Mouse (Mus musculus): ENCODE data around the gene Dennd4a. TPM values are rescaled to one million over a fixed set of nuclear protein-coding genes. Genes with fewer than 3 reads are reported as not detected.
"Not testable (repeated sequence)": the region's sequence is repeated elsewhere in the genome, so short reads cannot be mapped to it uniquely, and the experiment has no call there.

The Dennd4a gene
- total and polyA plus RNA-seq, 3 experiments, result 17.6 to 417 (median 81.3) TPM

GRCm38 (mm10) chr9:64814273-64814672 is 3.1 kb downstream of the Dennd4a start:
- H3K36me3 ChIP-seq (replicated peaks), result peaks cover 23% of the 10 kb centered on the region
- DNase-seq (ENCODE audit: low spot score) (no peak), ATAC-seq (ENCODE audit: extremely low read depth, insufficient number of reproducible peaks, low FRiP score, poor library complexity, severe bottlenecking) (no peak)
- no peaks in the 10 kb centered on the region for H3K9me3 ChIP-seq (replicated peaks)
- TF ChIP-seq CTCF (IDR thresholded peaks at IDR 0.05; ENCODE audit: low read depth, low read length), result no peak
- no peak for TF ChIP-seq GATA1 (IDR thresholded peaks at IDR 0.05; ENCODE audit: borderline replicate concordance, low read length)
- TF ChIP-seq GATA2 (IDR thresholded peaks at IDR 0.05; ENCODE audit: borderline replicate concordance, low read depth, low read length), result no peak
- no peak for TF ChIP-seq POLR2AphosphoS5 (IDR thresholded peaks at IDR 0.05; ENCODE audit: insufficient replicate concordance, low read depth, low read length)
- TF ChIP-seq TAL1 (conservative IDR thresholded peaks at IDR 0.05; ENCODE audit: low read depth, low read length), result no peak
- no peak overlapping the region; the same call in 1 of the 2 replicates for H3K4me3 ChIP-seq (ENCODE audit: low read depth, low read length)
- peaks cover 43% of the 10 kb centered on the region for H3K4me1 ChIP-seq (ENCODE audit: insufficient read depth, low read depth, low read length)
- no peaks in the 10 kb centered on the region for H3K27me3 ChIP-seq (ENCODE audit: insufficient read depth, low read length)

DNA sequence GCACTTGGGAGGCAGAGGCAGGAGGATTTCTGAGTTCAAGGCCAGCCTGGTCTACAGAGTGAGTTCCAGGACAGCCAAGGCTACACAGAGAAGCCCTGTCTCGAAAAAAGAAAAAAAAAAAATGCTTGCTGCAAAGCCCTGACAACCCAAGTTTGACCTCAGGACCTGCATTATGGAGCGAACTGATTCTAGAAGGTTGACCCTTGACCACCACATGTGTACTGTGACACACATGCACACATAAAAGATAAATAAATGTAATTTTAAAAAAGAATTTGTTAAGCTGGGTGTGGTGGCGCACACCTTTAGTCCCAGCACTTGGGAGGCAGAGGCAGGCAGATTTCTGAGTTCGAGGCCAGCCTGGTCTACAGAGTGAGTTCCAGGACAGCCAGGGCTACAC is 8.5 kb downstream of the Dennd4a start:
- DNase-seq (ENCODE audit: low spot score); ATAC-seq (ENCODE audit: extremely low read depth, insufficient number of reproducible peaks, low FRiP score, poor library complexity, severe bottlenecking); H3K4me3 ChIP-seq (ENCODE audit: low read depth, low read length); H3K27me3 ChIP-seq (ENCODE audit: insufficient read depth, low read length); H3K9me3 ChIP-seq (replicated peaks): not testable (repeated sequence)
- Histone ChIP-seq H3K4me1 (ENCODE audit: insufficient read depth, low read depth, low read length) (peaks cover 54% of the 10 kb centered on the region), H3K36me3 (replicated peaks) (peaks cover 29% of the 10 kb centered on the region)

- no peak for ATAC-seq (ENCODE audit: extremely low read depth, insufficient number of reproducible peaks, low FRiP score, poor library complexity, severe bottlenecking)
- H3K9me3 ChIP-seq (replicated peaks), result no peaks in the 10 kb centered on the region
- TF ChIP-seq POLR2AphosphoS5 (IDR thresholded peaks at IDR 0.05; ENCODE audit: insufficient replicate concordance, low read depth, low read length) (no peak), GATA2 (IDR thresholded peaks at IDR 0.05; ENCODE audit: borderline replicate concordance, low read depth, low read length) (no peak), CTCF (IDR thresholded peaks at IDR 0.05; ENCODE audit: low read depth, low read length) (no peak), TAL1 (conservative IDR thresholded peaks at IDR 0.05; ENCODE audit: low read depth, low read length) (no peak), GATA1 (IDR thresholded peaks at IDR 0.05; ENCODE audit: borderline replicate concordance, low read length) (no peak)
- H3K27me3 ChIP-seq (ENCODE audit: insufficient read depth, low read length), result no peaks in the 10 kb centered on the region
- H3K36me3 ChIP-seq (replicated peaks), result peaks cover 31% of the 10 kb centered on the region
- no peak overlapping the region for H3K4me3 ChIP-seq (ENCODE audit: low read depth, low read length)
- DNase-seq (ENCODE audit: low spot score), result no peak
- peaks cover 56% of the 10 kb centered on the region for H3K4me1 ChIP-seq (ENCODE audit: insufficient read depth, low read depth, low read length)
Measured at GRCm38 (mm10) chr9:64820086-64820795, 9.1 kb downstream of the Dennd4a start.

- peaks cover 65% of the 10 kb centered on the region for H3K4me1 ChIP-seq (ENCODE audit: insufficient read depth, low read depth, low read length)
- DNase-seq (ENCODE audit: low spot score) (no peak), ATAC-seq (ENCODE audit: extremely low read depth, insufficient number of reproducible peaks, low FRiP score, poor library complexity, severe bottlenecking) (no peak)
- no peaks in the 10 kb centered on the region for H3K9me3 ChIP-seq (replicated peaks)
- H3K4me3 ChIP-seq (ENCODE audit: low read depth, low read length), result peak overlapping the region; percentile 49; the same call in 1 of the 2 replicates
- peaks cover 33% of the 10 kb centered on the region for H3K36me3 ChIP-seq (replicated peaks)
- TF ChIP-seq GATA1 (IDR thresholded peaks at IDR 0.05; ENCODE audit: borderline replicate concordance, low read length) (no peak), TAL1 (conservative IDR thresholded peaks at IDR 0.05; ENCODE audit: low read depth, low read length) (no peak), GATA2 (IDR thresholded peaks at IDR 0.05; ENCODE audit: borderline replicate concordance, low read depth, low read length) (no peak), CTCF (IDR thresholded peaks at IDR 0.05; ENCODE audit: low read depth, low read length) (no peak), POLR2AphosphoS5 (IDR thresholded peaks at IDR 0.05; ENCODE audit: insufficient replicate concordance, low read depth, low read length) (no peak)
- H3K27me3 ChIP-seq (ENCODE audit: insufficient read depth, low read length), result no peaks in the 10 kb centered on the region
Measured at GRCm38 (mm10) chr9:64822235-64822634, 11.1 kb downstream of the Dennd4a start.

GRCm38 (mm10) chr9:64824389-64825008 is 13.4 kb downstream of the Dennd4a start:
- Histone ChIP-seq H3K4me3 (ENCODE audit: low read depth, low read length) (no peak overlapping the region), H3K9me3 (replicated peaks) (no peaks in the 10 kb centered on the region), H3K27me3 (ENCODE audit: insufficient read depth, low read length) (no peaks in the 10 kb centered on the region), H3K36me3 (replicated peaks) (peaks cover 34% of the 10 kb centered on the region), H3K4me1 (ENCODE audit: insufficient read depth, low read depth, low read length) (peaks cover 73% of the 10 kb centered on the region)
- no peak for ATAC-seq (ENCODE audit: extremely low read depth, insufficient number of reproducible peaks, low FRiP score, poor library complexity, severe bottlenecking)
- TF ChIP-seq POLR2AphosphoS5 (IDR thresholded peaks at IDR 0.05; ENCODE audit: insufficient replicate concordance, low read depth, low read length) (no peak), GATA1 (IDR thresholded peaks at IDR 0.05; ENCODE audit: borderline replicate concordance, low read length) (no peak), CTCF (IDR thresholded peaks at IDR 0.05; ENCODE audit: low read depth, low read length) (no peak), GATA2 (IDR thresholded peaks at IDR 0.05; ENCODE audit: borderline replicate concordance, low read depth, low read length) (no peak), TAL1 (conservative IDR thresholded peaks at IDR 0.05; ENCODE audit: low read depth, low read length) (no peak)
- DNase-seq (ENCODE audit: low spot score), result no peak

DNA sequence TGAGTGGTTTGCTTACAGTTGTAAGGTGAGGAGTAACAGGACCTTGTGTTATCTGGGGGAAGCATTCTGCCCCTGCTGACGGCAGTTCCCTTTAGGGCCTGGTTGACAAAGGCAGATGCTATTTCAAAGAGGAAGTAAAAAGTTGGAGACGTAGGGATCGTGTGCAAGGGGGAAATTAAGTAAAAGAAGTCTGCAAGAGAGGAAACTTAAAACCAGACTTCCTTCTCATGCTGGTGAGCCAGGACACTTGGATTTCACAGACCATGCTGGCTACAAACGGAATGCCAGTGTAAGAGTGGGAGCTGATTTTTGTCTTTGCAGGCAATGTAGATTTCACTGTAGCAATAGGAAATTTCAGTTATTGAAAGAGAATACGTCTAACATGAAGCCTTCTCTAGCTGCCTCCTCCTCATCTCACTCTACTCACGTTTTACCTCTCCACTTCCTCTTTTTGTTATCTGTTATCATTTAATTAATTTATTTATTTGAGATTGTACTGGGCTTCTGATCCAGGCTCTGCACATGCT is 19.0 kb downstream of the Dennd4a start:
- Histone ChIP-seq H3K36me3 (replicated peaks) (peaks cover 23% of the 10 kb centered on the region), H3K4me1 (ENCODE audit: insufficient read depth, low read depth, low read length) (peaks cover 70% of the 10 kb centered on the region), H3K27me3 (ENCODE audit: insufficient read depth, low read length) (no peaks in the 10 kb centered on the region), H3K9me3 (replicated peaks) (no peaks in the 10 kb centered on the region), H3K4me3 (ENCODE audit: low read depth, low read length) (peak overlapping the region; percentile 56; the same call in 1 of the 2 replicates)
- peak; percentile 52 for TF ChIP-seq TAL1 (conservative IDR thresholded peaks at IDR 0.05; ENCODE audit: low read depth, low read length)
- no peak for TF ChIP-seq GATA1 (IDR thresholded peaks at IDR 0.05; ENCODE audit: borderline replicate concordance, low read length)
- no peak for TF ChIP-seq GATA2 (IDR thresholded peaks at IDR 0.05; ENCODE audit: borderline replicate concordance, low read depth, low read length)
- no peak for TF ChIP-seq POLR2AphosphoS5 (IDR thresholded peaks at IDR 0.05; ENCODE audit: insufficient replicate concordance, low read depth, low read length)
- TF ChIP-seq CTCF (IDR thresholded peaks at IDR 0.05; ENCODE audit: low read depth, low read length), result no peak
- DNase-seq (ENCODE audit: low spot score) (peak; percentile 29), ATAC-seq (ENCODE audit: extremely low read depth, insufficient number of reproducible peaks, low FRiP score, poor library complexity, severe bottlenecking) (peak; percentile 55)
